Mouse (Mus musculus) large intestine, adult 2 months (tissue): ENCODE data around the gene Ighmbp2. TPM values are rescaled to one million over a fixed set of nuclear protein-coding genes. Genes with fewer than 3 reads are reported as not detected.

ENCODE experiments used
- polyA plus RNA-seq: library from polyadenylated mRNA; depleted of rRNA; stranded (reverse); fragments of >200 nt; gene quantifications from 2 replicates; pipeline ENCODE4 v1.2.3, GENCODE M21; 2012; rRNA removed

Gene Ighmbp2
- polyA plus RNA-seq, 1 experiment: 4.4 TPM

Other genes with a start within 250 kb of the Ighmbp2 start
- gene Mrpl21, start 116 bp downstream of the Ighmbp2 start, polyA plus RNA-seq: 63.9 and 68.0 TPM in 2 replicates
- gene Cpt1a, start 39.3 kb upstream of the Ighmbp2 start, polyA plus RNA-seq: 50.5 and 114 TPM in 2 replicates
- gene Tesmin, start 105.8 kb upstream of the Ighmbp2 start, polyA plus RNA-seq: 0.11 and 0.14 TPM in 2 replicates
- 18.5 and 36.9 TPM in 2 replicates for gene Gal, start 131.5 kb upstream of the Ighmbp2 start, polyA plus RNA-seq